Mouse (Mus musculus) c-Kit-positive CD71-positive TER-119-negative erythroid progenitor cells, embryonic 14.5 days (primary cell): ENCODE data around the gene Cntn6.

Experiments
- DNase-seq: peaks from one replicate; pipeline ENCODE4 v3.0.0-alpha.2; 2013; ENCODE audit warnings: low read depth

Gene Cntn6

GRCm38 (mm10) chr6:104761226-104761625, 268.6 kb downstream of the Cntn6 start:
- DNase-seq, result no peak

GRCm38 (mm10) chr6:104783891-104784290, 291.3 kb downstream of the Cntn6 start:
- no peak for DNase-seq

- no peak for DNase-seq
Observed at GRCm38 (mm10) chr6:104787502-104787901, 294.9 kb downstream of the Cntn6 start.

- DNase-seq, result no peak
Observed at GRCm38 (mm10) chr6:104808526-104808925, 315.9 kb downstream of the Cntn6 start.

- DNase-seq, result no peak
Observed at GRCm38 (mm10) chr6:104815610-104816009, 323.0 kb downstream of the Cntn6 start.

- no peak for DNase-seq
Observed at GRCm38 (mm10) chr6:104879711-104880110, 387.1 kb downstream of the Cntn6 start.

GRCm38 (mm10) chr6:104884021-104884420, 391.4 kb downstream of the Cntn6 start:
- DNase-seq, result no peak

- DNase-seq, result no peak
Observed at GRCm38 (mm10) chr6:104885829-104886228, 393.2 kb downstream of the Cntn6 start.

GRCm38 (mm10) chr6:104891071-104891470, 398.5 kb downstream of the Cntn6 start:
- DNase-seq, result no peak
